Mouse (Mus musculus) hindbrain, embryonic 10.5 days (tissue): ENCODE data around the gene Hist1h2bm. TPM values are rescaled to one million over a fixed set of nuclear protein-coding genes. Genes with fewer than 3 reads are reported as not detected.
A peak's percentile ranks its signal among the peaks of the same experiment; 100 is the strongest.
"Not testable (repeated sequence)": the region's sequence is repeated elsewhere in the genome, so short reads cannot be mapped to it uniquely, and the experiment has no call there.

Source experiments
- DNase-seq: peaks from one replicate; pipeline ENCODE4 v3.0.0-alpha.2; 2017; ENCODE audit warnings: low spot score
- H3K27ac ChIP-seq: fragments of 300-500 bp; sonication (generic); 2 replicates; pipeline ENCODE4 v1.5.1; 2016; ENCODE audit warnings: mild to moderate bottlenecking, moderate library complexity
- H3K27me3 ChIP-seq: fragments of 300-500 bp; sonication (generic); 2 replicates; pipeline ENCODE4 v1.6.1; 2016; ENCODE audit warnings: mild to moderate bottlenecking; ENCODE audit not compliant: poor library complexity, insufficient read depth, severe bottlenecking
- H3K36me3 ChIP-seq: fragments of 300-500 bp; sonication (generic); 2 replicates; pipeline ENCODE4 v1.6.1; 2016; ENCODE audit warnings: mild to moderate bottlenecking, moderate library complexity
- H3K4me1 ChIP-seq: fragments of 300-500 bp; sonication (generic); replicated peaks from 2 replicates; pipeline ENCODE4 v1.6.1; 2016; ENCODE audit warnings: mild to moderate bottlenecking
- H3K4me3 ChIP-seq: fragments of 300-500 bp; sonication (generic); 2 replicates; pipeline ENCODE4 v1.5.1; 2016; ENCODE audit warnings: mild to moderate bottlenecking, moderate library complexity
- H3K9me3 ChIP-seq: fragments of 300-500 bp; sonication (generic); 2 replicates; pipeline ENCODE4 v1.6.1; 2016; ENCODE audit warnings: mild to moderate bottlenecking, moderate library complexity
- WGBS: fragments of 180-500 bp; shearing (Covaris S2); methylation state at CpG from one replicate; pipeline ENCODE4 v1.1.7; 2016; 5-methylcytosine and 5-hydroxymethylcytosine counted together
- polyA plus RNA-seq: library from polyadenylated mRNA; unstranded; fragments of >200 nt; fragmentation: Nextera tagmentation; extraction: Ambion mirVana; gene quantifications from 2 replicates; pipeline ENCODE4 v1.2.1, GENCODE M21; 2016

Hist1h2bm gene
- polyA plus RNA-seq, 1 experiment from 2014 or later = 5.2 TPM

- H3K9me3 ChIP-seq = no peaks in the 10 kb centered on the region
- H3K27ac ChIP-seq = no peak overlapping the region
- H3K27me3 ChIP-seq = no peaks in the 10 kb centered on the region
- 98% methylated on average over 1 of the region's 1 CpGs for WGBS
- no peak for DNase-seq
- H3K36me3 ChIP-seq = no peaks in the 10 kb centered on the region
- no peak overlapping the region for H3K4me3 ChIP-seq
- peaks cover 20% of the 10 kb centered on the region for H3K4me1 ChIP-seq
Measured at GRCm38 (mm10) chr13:21745006-21745405, 23.2 kb downstream of the Hist1h2bm start.

GRCm38 (mm10) chr13:21749387-21750158 is 27.7 kb downstream of the Hist1h2bm start:
- H3K27me3 ChIP-seq = no peaks in the 10 kb centered on the region
- H3K9me3 ChIP-seq = no peaks in the 10 kb centered on the region
- WGBS = 5% methylated on average over 5 of the region's 5 CpGs
- peak overlapping the region; percentile 95 for H3K27ac ChIP-seq
- DNase-seq = peak; percentile 58
- no peaks in the 10 kb centered on the region for H3K36me3 ChIP-seq
- peaks cover 49% of the 10 kb centered on the region for H3K4me1 ChIP-seq
- H3K4me3 ChIP-seq = peak overlapping the region; percentile 65

DNA sequence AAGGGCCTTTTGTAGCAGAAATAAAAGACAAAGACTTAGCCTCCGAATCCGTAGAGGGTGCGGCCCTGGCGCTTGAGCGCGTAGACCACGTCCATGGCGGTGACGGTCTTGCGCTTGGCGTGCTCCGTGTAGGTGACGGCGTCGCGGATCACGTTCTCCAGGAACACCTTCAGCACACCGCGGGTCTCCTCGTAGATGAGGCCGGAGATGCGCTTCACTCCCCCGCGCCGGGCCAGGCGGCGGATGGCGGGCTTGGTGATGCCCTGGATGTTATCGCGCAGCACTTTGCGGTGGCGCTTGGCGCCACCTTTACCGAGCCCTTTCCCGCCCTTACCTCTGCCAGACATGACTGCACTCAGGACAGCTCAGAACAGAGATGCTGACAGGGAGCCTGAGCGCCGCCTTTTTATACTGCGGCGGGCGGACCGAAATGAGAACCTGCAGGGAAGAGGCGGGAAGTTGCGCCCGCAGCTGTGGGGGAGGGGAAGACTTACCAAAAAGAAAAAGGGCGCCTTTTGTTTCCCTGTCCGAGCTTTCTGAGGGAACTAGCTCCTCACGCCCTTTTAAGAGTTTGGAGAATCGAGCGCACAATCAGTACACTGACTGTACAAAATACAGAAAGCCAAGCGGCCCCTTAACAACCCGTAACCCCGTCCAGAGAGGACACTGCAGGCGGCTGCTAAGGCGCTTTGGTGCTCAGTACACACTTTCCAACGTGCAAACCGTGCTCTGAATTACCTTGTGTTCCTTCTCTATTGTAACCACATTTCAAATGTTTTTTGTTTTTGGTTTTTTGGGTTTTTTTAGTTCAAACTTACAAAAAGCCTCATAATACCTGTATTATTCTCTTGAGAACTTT is 28.5 kb downstream of the Hist1h2bm start, which contains the start of gene Hist1h4k:
Gene Hist1h4k, minus strand, starts transcription at position 347 of the 859 bp plus-strand sequence.
- H3K9me3 ChIP-seq, H3K27me3 ChIP-seq, H3K36me3 ChIP-seq: not testable (repeated sequence)
- H3K4me3 ChIP-seq = peak within 1 kb of the TSS; percentile 65
- peak; percentile 94 for DNase-seq
- peak within 1 kb of the TSS; percentile 95 for H3K27ac ChIP-seq
- H3K4me1 ChIP-seq = peaks cover 57% of the 10 kb centered on the region
- under 1% methylated on average over 52 of the region's 56 CpGs for WGBS

DNA sequence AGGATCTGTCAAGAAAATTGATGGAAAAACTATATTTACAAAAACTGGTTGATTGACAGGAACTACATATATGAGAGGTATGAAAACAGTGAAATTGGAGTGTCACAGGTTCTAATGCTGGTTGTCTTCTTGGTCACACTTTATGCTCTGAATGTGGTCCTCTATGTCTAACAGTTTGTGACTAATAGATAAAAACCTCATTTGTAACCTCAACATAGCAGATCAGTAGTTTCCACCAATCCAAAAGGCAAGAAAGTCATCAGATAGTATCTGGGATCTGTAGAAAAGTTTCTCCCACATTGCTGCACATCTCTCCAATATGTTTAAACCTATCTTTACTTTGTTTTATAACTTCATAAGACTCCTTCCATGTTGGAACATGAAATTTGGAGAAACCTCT is 29.6 kb downstream of the Hist1h2bm start:
- 0 out of 2 replicates have a peak overlapping the region, but pooled peaks have one; percentile 54 for H3K4me3 ChIP-seq
- H3K9me3 ChIP-seq = no peaks in the 10 kb centered on the region
- H3K27ac ChIP-seq = peak overlapping the region; percentile 95
- peaks cover 62% of the 10 kb centered on the region for H3K4me1 ChIP-seq
- H3K36me3 ChIP-seq = no peaks in the 10 kb centered on the region
- DNase-seq = no peak
- H3K27me3 ChIP-seq = no peaks in the 10 kb centered on the region

- Histone ChIP-seq H3K4me1 (peaks cover 62% of the 10 kb centered on the region), H3K4me3 (peak overlapping the region; percentile 54)
- 74% methylated on average over 3 of the region's 3 CpGs for WGBS
Measured at GRCm38 (mm10) chr13:21751827-21752226, 30.0 kb downstream of the Hist1h2bm start.

GRCm38 (mm10) chr13:21752356-21752755 is 30.5 kb downstream of the Hist1h2bm start:
- peak; percentile 28 for DNase-seq
- no peaks in the 10 kb centered on the region for H3K9me3 ChIP-seq
- H3K4me1 ChIP-seq = peaks cover 60% of the 10 kb centered on the region
- no peaks in the 10 kb centered on the region for H3K27me3 ChIP-seq
- 50% methylated on average over 3 of the region's 3 CpGs for WGBS
- peak overlapping the region; percentile 54 for H3K4me3 ChIP-seq
- peak overlapping the region; percentile 95 for H3K27ac ChIP-seq
- no peaks in the 10 kb centered on the region for H3K36me3 ChIP-seq

More at GRCm38 (mm10) chr13:21751827-21752226, 30.0 kb downstream of the Hist1h2bm start:
- no peak for DNase-seq
- H3K27ac ChIP-seq = peak overlapping the region; percentile 95
- H3K27me3 ChIP-seq = no peaks in the 10 kb centered on the region
- no peaks in the 10 kb centered on the region for H3K9me3 ChIP-seq
- no peaks in the 10 kb centered on the region for H3K36me3 ChIP-seq

DNA sequence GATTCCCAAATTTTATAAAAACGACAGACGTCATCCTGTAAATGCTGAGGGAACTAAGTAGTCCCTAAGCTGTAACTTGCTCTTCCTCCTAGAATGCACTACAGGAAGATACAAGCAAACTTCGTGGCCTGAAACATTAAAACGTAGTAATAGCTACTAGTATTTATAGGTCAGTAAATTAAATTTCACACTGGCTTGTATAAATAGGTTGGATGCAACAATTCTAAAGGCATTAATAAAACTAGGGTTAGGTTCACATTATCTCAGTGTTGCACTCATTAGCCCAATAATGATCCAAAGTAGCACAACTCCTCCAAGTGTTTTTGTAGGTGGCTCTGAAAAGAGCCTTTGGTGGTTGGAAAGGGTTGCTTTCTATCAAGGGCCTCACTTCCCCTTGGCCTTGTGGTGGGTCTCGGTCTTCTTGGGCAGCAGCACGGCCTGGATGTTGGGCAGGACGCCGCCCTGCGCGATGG is 31.2 kb downstream of the Hist1h2bm start:
- Histone ChIP-seq H3K4me1 (peaks cover 57% of the 10 kb centered on the region), H3K27me3 (no peaks in the 10 kb centered on the region), H3K27ac (peak overlapping the region; percentile 95), H3K36me3 (no peaks in the 10 kb centered on the region), H3K4me3 (peak overlapping the region; percentile 54), H3K9me3 (no peaks in the 10 kb centered on the region)
- 3% methylated on average over 10 of the region's 10 CpGs for WGBS
- peak; percentile 18 for DNase-seq

GRCm38 (mm10) chr13:21753524-21754285 is 31.9 kb downstream of the Hist1h2bm start, which contains the start of the genes Hist1h2ak and Hist1h2bn:
Gene Hist1h2ak, minus strand, starts transcription at chr13:21753827.
Gene Hist1h2bn, plus strand, starts transcription at chr13:21754123.
- DNase-seq = peak; percentile 77
- peak within 1 kb of the TSS; percentile 55 for H3K4me3 ChIP-seq
- under 1% methylated on average over 50 of the region's 50 CpGs for WGBS

GRCm38 (mm10) chr13:21754294-21755001 is 32.6 kb downstream of the Hist1h2bm start:
- H3K36me3 ChIP-seq, H3K9me3 ChIP-seq, H3K27me3 ChIP-seq: not testable (repeated sequence)
- H3K4me3 ChIP-seq = peak overlapping the region; percentile 55
- 1% methylated on average over 26 of the region's 26 CpGs for WGBS
- H3K27ac ChIP-seq = peak overlapping the region; percentile 89
- peaks cover 44% of the 10 kb centered on the region for H3K4me1 ChIP-seq
- peak; percentile 51 for DNase-seq

More at GRCm38 (mm10) chr13:21753524-21754285, 31.9 kb downstream of the Hist1h2bm start, which contains the start of the genes Hist1h2ak and Hist1h2bn:
- Histone ChIP-seq H3K27ac (peak within 1 kb of the TSS; percentile 95), H3K4me1 (peaks cover 51% of the 10 kb centered on the region)
- H3K27me3 ChIP-seq, H3K36me3 ChIP-seq, H3K9me3 ChIP-seq: not testable (repeated sequence)

GRCm38 (mm10) chr13:21755707-21756106 is 33.9 kb downstream of the Hist1h2bm start:
- Histone ChIP-seq H3K9me3 (no peaks in the 10 kb centered on the region), H3K27ac (peak overlapping the region; percentile 89), H3K4me3 (peak overlapping the region; percentile 55; the same call in 1 of the 2 replicates), H3K27me3 (no peaks in the 10 kb centered on the region), H3K4me1 (peaks cover 41% of the 10 kb centered on the region), H3K36me3 (no peaks in the 10 kb centered on the region)
- WGBS = 79% methylated on average over 1 of the region's 1 CpGs
- no peak for DNase-seq
